Mouse (Mus musculus): ENCODE data around the gene Ifngr1.

DNA sequence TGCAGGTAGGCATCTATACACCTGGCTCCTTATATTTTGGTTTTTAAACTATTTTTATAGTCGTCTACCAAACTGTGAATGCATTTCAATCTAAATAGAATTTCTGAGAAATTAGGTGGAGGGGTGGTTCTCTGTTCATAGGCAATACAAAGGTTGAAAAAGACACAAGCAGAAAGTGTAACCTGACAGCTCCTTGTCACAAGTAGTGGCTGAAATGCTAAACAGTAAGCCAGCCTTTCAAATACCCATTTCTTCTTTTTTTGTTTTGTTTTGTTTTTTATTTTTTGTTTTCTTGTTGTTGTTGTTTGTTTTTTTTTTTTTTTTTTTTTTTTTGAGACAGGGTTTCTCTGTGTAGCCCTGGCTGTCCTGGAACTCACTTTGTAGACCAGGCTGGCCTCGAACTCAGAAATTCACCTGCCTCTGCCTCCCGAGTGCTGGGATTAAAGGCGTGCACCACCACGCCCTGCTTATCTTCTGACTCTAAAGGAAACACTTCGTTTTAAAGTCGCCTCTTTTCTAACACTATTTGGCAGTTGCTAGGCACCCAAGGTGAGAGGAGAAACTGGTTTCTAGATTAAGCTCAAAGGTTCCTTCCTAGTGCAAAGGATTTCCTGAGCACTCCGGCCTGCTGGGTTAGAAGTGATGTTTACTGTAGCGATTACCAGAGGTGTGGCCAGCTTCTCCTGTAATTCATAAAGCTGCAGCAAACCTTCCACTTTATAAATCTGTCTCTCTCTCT is 9.7 kb upstream of the Ifngr1 start:
- TF ChIP-seq POLR2A (IDR thresholded peaks at IDR 0.05; ENCODE audit: control insufficient read depth, extremely low read depth, insufficient read depth, low read length, poor library complexity) (no peak), CTCF (IDR thresholded peaks at IDR 0.05; ENCODE audit: borderline replicate concordance, control insufficient read depth, extremely low read depth, insufficient read depth, low read length, poor library complexity) (no peak)

Measured in thymus, adult 2 months (tissue).